Mouse (Mus musculus) neural tube, embryonic 11.5 days (tissue): Measurements from ENCODE around the gene Stx8. TPM values are rescaled to one million over a fixed set of nuclear protein-coding genes. Genes with fewer than 3 reads are reported as not detected.

Source experiments
- ATAC-seq: fragments of 200-750 bp; cut with Nextera tagmentation; 2 replicates; pipeline ENCODE4 v1.8.0; 2017; ENCODE audit warnings: moderate number of reproducible peaks, mild to moderate bottlenecking, moderate TSS enrichment, moderate library complexity; ENCODE audit not compliant: insufficient read depth, low FRiP score, low TSS enrichment
- DNase-seq: peaks from one replicate; pipeline ENCODE4 v3.0.0-alpha.2; 2015; ENCODE audit warnings: low spot score
- H3K27ac ChIP-seq: fragments of 300-500 bp; sonication (generic); 2 replicates; pipeline ENCODE4 v1.5.1; 2014; ENCODE audit warnings: low read depth, mild to moderate bottlenecking, low read length
- H3K27me3 ChIP-seq: fragments of 300-500 bp; sonication (generic); 2 replicates; pipeline ENCODE4 v1.6.1; 2014; ENCODE audit warnings: mild to moderate bottlenecking, low read length, mixed read lengths; ENCODE audit not compliant: control insufficient read depth, insufficient read depth
- H3K36me3 ChIP-seq: fragments of 300-500 bp; sonication (generic); 2 replicates; pipeline ENCODE4 v1.6.1; 2014; ENCODE audit warnings: mild to moderate bottlenecking, low read length, moderate library complexity, mixed read lengths; ENCODE audit not compliant: control insufficient read depth, insufficient read depth
- H3K4me1 ChIP-seq: fragments of 300-500 bp; sonication (generic); 2 replicates; pipeline ENCODE4 v1.6.1; 2014; ENCODE audit warnings: low read length, mixed read lengths; ENCODE audit not compliant: control insufficient read depth, insufficient read depth
- H3K4me2 ChIP-seq: fragments of 300-500 bp; sonication (generic); 2 replicates; pipeline ENCODE4 v1.6.1; 2014; ENCODE audit warnings: low read depth, mild to moderate bottlenecking, moderate library complexity
- H3K4me3 ChIP-seq: fragments of 300-500 bp; sonication (generic); 2 replicates; pipeline ENCODE4 v1.5.1; 2014; ENCODE audit warnings: low read depth, low read length
- H3K9ac ChIP-seq: fragments of 300-500 bp; sonication (generic); 2 replicates; pipeline ENCODE4 v1.6.1; 2014; ENCODE audit warnings: mild to moderate bottlenecking, low read length
- H3K9me3 ChIP-seq: fragments of 300-500 bp; sonication (generic); 2 replicates; pipeline ENCODE4 v1.6.1; 2016; ENCODE audit warnings: low read length; ENCODE audit not compliant: control insufficient read depth
- WGBS: fragments of 180-500 bp; shearing (Covaris S2); extraction: QIAGEN DNeasy Blood & Tissue Kit; methylation state at CpG from one replicate; pipeline ENCODE4 v1.1.7; 2014; 5-methylcytosine and 5-hydroxymethylcytosine counted together
- polyA plus RNA-seq: library from polyadenylated mRNA; unstranded; fragments of >200 nt; fragmentation: Nextera tagmentation; extraction: Ambion mirVana; gene quantifications from 2 replicates; pipeline ENCODE4 v1.2.1, GENCODE M21; 2014

Stx8 gene
- polyA plus RNA-seq, 1 experiment from 2014 or later: 50.5 TPM

- DNase-seq (no peak), ATAC-seq (no peak)
- WGBS: 52% methylated on average over 1 of the region's 1 CpGs
- H3K4me1 ChIP-seq: peaks cover 15% of the 10 kb centered on the region
- H3K9ac ChIP-seq: no peak overlapping the region
- H3K4me3 ChIP-seq: no peak overlapping the region
- no peak overlapping the region for H3K4me2 ChIP-seq
- no peaks in the 10 kb centered on the region for H3K9me3 ChIP-seq
- no peak overlapping the region for H3K27ac ChIP-seq
- no peaks in the 10 kb centered on the region for H3K27me3 ChIP-seq
- no peaks in the 10 kb centered on the region for H3K36me3 ChIP-seq
These were observed 235.1 kb downstream of the Stx8 start for GRCm38 (mm10) chr11:68201063-68201462.

DNA sequence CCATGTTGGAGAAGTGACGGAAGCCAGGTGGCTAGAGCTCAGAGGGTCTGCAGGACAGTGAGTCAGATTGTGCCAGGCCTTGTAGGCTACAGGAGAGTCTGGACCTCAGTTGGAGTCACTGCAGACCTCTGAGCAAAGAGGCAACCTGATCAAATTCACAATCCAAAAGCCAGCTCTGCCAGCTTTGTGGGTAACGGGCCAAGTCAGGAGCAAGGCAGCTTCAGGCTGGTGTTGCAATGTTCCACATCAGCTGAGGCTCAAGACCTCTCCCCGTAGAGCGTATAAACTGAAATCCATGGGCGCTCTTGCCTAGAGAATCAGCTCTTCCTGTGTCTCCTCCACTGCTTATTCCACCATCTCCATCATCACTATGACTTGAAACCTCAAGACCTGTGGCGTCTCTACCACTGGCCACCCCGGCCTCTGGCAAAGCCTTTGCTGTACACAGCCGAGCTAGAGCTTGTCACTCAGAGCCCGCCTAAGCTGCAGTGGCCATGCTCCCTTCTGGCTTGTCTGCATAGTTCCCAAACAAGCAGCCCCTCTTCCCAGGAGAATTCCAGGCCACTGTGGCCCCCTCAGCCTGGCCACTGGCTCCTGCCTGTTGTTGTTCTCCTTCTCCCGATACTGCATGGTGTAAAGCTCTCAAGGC is 235.9 kb downstream of the Stx8 start:
- H3K27ac ChIP-seq: no peak overlapping the region
- H3K4me3 ChIP-seq: no peak overlapping the region
- DNase-seq (no peak), ATAC-seq (no peak)
- no peak overlapping the region for H3K4me2 ChIP-seq
- WGBS: 77% methylated on average over 10 of the region's 10 CpGs
- no peaks in the 10 kb centered on the region for H3K36me3 ChIP-seq
- H3K4me1 ChIP-seq: peaks cover 15% of the 10 kb centered on the region
- no peaks in the 10 kb centered on the region for H3K27me3 ChIP-seq
- H3K9me3 ChIP-seq: no peaks in the 10 kb centered on the region
- H3K9ac ChIP-seq: no peak overlapping the region

GRCm38 (mm10) chr11:68202561-68202960 is 236.6 kb downstream of the Stx8 start:
- no peak overlapping the region for H3K4me2 ChIP-seq
- no peaks in the 10 kb centered on the region for H3K36me3 ChIP-seq
- DNase-seq (no peak), ATAC-seq (no peak)
- 50% methylated on average over 10 of the region's 10 CpGs for WGBS
- H3K4me3 ChIP-seq: no peak overlapping the region
- no peaks in the 10 kb centered on the region for H3K9me3 ChIP-seq
- H3K27ac ChIP-seq: 0 out of 2 replicates have a peak overlapping the region, but pooled peaks have one; percentile 20
- no peak overlapping the region for H3K9ac ChIP-seq
- no peaks in the 10 kb centered on the region for H3K27me3 ChIP-seq
- H3K4me1 ChIP-seq: peaks cover 15% of the 10 kb centered on the region

DNA sequence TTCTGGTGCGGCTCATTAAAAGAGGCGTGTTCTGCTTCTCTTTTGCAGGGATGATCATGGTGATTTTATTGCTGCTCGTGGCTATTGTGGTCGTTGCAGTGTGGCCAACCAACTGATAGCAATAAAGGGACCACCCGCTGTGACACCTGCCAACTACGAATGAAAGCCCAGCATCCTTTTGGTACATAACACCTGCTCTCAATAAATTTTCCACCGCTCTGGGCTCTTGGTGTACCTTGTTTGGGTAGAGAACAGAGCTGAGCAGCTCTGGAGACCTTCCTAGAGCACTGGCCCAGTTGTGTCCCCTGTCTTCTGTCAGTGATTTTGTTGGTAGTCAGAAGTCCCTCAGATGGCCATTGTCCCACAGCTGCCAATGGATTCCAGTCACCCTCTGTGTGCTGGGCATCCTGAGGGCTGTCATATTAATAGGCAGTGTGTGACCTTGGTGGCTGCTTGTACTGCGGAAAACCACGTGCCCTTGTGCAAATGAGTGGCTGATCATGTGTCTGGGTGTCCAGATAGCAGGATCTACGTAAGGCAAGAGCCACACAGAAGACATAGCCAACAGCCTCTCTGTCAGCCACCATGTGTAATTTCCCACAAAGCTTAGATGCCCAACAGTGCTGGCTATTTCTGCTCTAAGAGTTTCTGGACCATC is 237.8 kb downstream of the Stx8 start:
- WGBS: 32% methylated on average over 10 of the region's 10 CpGs
- H3K4me3 ChIP-seq: no peak overlapping the region
- H3K4me1 ChIP-seq: peaks cover 15% of the 10 kb centered on the region
- no peaks in the 10 kb centered on the region for H3K9me3 ChIP-seq
- H3K4me2 ChIP-seq: no peak overlapping the region
- ATAC-seq (no peak), DNase-seq (no peak)
- H3K27ac ChIP-seq: no peak overlapping the region
- no peaks in the 10 kb centered on the region for H3K36me3 ChIP-seq
- H3K27me3 ChIP-seq: no peaks in the 10 kb centered on the region
- H3K9ac ChIP-seq: no peak overlapping the region

- whole genome bisulfite sequencing: 87% methylated on average over 5 of the region's 5 CpGs
These were observed 238.4 kb downstream of the Stx8 start for GRCm38 (mm10) chr11:68204407-68204806.

DNA sequence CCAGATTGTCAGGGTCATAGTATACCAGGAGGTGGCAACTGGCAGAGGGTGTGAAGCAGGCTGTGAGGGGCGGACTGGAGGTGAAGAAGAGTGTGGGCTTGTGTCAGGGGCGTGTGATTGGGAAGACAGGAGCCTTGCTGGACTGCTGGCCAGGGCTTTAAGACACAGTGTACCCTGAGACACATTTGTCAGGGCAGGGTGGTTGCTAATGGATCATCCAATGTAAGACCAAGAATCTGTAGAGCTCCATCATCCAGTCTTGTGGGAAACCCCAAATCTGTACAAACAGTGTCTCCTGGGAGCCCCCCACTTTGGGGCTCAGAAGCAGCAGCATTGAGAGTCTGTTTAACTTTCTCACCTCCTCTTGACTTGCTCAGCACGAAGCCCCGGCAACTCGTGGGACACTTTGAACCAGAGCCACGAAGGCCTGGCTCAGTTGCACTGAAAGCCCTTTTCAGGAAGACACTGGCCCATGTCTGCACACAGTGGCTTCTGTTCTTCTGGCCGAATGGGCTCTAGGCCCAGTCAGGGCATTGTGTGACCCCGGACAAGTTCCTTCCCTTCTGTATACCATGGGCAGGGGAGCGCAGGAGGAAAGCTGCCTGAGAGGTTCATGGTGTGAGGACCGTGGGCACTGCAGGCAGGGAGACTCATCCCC is 239.7 kb downstream of the Stx8 start:
- Histone ChIP-seq H3K4me2 (no peak overlapping the region), H3K9ac (no peak overlapping the region), H3K27me3 (no peaks in the 10 kb centered on the region), H3K36me3 (no peaks in the 10 kb centered on the region), H3K9me3 (no peaks in the 10 kb centered on the region), H3K4me3 (no peak overlapping the region), H3K4me1 (peaks cover 12% of the 10 kb centered on the region), H3K27ac (no peak overlapping the region)
- 79% methylated on average over 10 of the region's 10 CpGs for WGBS
- DNase-seq (no peak), ATAC-seq (no peak)

More at GRCm38 (mm10) chr11:68204407-68204806, 238.4 kb downstream of the Stx8 start:
- ATAC-seq (no peak), DNase-seq (no peak)
- no peak overlapping the region for H3K4me2 ChIP-seq
- no peaks in the 10 kb centered on the region for H3K9me3 ChIP-seq
- H3K9ac ChIP-seq: no peak overlapping the region
- H3K27me3 ChIP-seq: no peaks in the 10 kb centered on the region
- no peak overlapping the region for H3K4me3 ChIP-seq
- H3K36me3 ChIP-seq: no peaks in the 10 kb centered on the region
- peaks cover 15% of the 10 kb centered on the region for H3K4me1 ChIP-seq
- H3K27ac ChIP-seq: no peak overlapping the region

DNA sequence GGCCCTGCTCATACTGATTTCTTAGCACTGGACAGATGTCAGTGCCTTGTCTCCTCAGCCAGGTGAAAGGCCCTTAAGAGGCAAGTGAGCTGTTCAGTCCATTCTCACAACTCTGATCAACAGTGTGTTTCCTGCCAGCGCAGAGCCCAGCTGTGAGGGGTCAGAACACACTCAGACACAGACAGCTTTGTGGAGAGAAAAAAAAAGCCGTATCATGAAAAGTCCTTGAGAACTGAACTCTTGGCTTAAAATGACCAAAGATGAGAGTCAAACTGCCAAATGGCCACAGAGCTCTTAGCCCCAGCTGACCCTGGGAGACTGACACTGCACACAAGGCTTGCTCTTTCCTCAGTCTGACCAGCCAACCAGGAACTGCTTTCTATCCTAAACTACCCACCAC is 242.0 kb downstream of the Stx8 start:
- Histone ChIP-seq H3K27ac (no peak overlapping the region), H3K4me2 (no peak overlapping the region)

GRCm38 (mm10) chr11:68208582-68208981 is 242.6 kb downstream of the Stx8 start:
- Histone ChIP-seq H3K9me3 (no peaks in the 10 kb centered on the region), H3K4me2 (no peak overlapping the region), H3K27me3 (no peaks in the 10 kb centered on the region), H3K36me3 (no peaks in the 10 kb centered on the region), H3K4me1 (peaks cover 16% of the 10 kb centered on the region), H3K4me3 (no peak overlapping the region), H3K9ac (no peak overlapping the region), H3K27ac (no peak overlapping the region)
- ATAC-seq: no peak
- 95% methylated on average over 1 of the region's 1 CpGs for WGBS
- DNase-seq: no peak

More for the DNA sequence above, 242.0 kb downstream of the Stx8 start:
- no peaks in the 10 kb centered on the region for H3K36me3 ChIP-seq
- H3K27me3 ChIP-seq: no peaks in the 10 kb centered on the region
- no peak for ATAC-seq
- H3K9me3 ChIP-seq: no peaks in the 10 kb centered on the region
- H3K9ac ChIP-seq: no peak overlapping the region
- H3K4me3 ChIP-seq: no peak overlapping the region
- WGBS: 76% methylated on average over 2 of the region's 2 CpGs
- no peak for DNase-seq
- H3K4me1 ChIP-seq: peaks cover 18% of the 10 kb centered on the region
